Mouse (Mus musculus) NIH3T3 (cell line): ENCODE measurements at regions not wholly inside any gene's neighbourhood (a gene's known extent, or its start where the extent isn't known, plus 50 kb on each side); places are given as distances from the start of the nearest gene placed in this dataset.
A peak's percentile ranks its signal among the peaks of the same experiment; 100 is the strongest.

Experiments
- DNase-seq: peaks from one replicate; pipeline ENCODE4 v3.0.0-alpha.2; 2012; ENCODE audit warnings: low read depth

- DNase-seq = no peak
These were observed 337.9 kb upstream of the Eif4g2 start for GRCm38 (mm10) chr7:111420698-111421097.

GRCm38 (mm10) chr7:111417735-111418134, 334.9 kb upstream of the Eif4g2 start:
- no peak for DNase-seq

GRCm38 (mm10) chr7:111416061-111416460, 333.2 kb upstream of the Eif4g2 start:
- DNase-seq = no peak

GRCm38 (mm10) chr7:111413745-111414144, 330.9 kb upstream of the Eif4g2 start:
- no peak for DNase-seq

GRCm38 (mm10) chr7:111412957-111413356, 330.1 kb upstream of the Eif4g2 start:
- no peak for DNase-seq

- no peak for DNase-seq
These were observed 328.6 kb upstream of the Eif4g2 start for GRCm38 (mm10) chr7:111411386-111411960.

GRCm38 (mm10) chr7:111395972-111396371, 313.1 kb upstream of the Eif4g2 start:
- no peak for DNase-seq

GRCm38 (mm10) chr7:111395111-111395510, 312.3 kb upstream of the Eif4g2 start:
- no peak for DNase-seq

- no peak for DNase-seq
These were observed 311.0 kb upstream of the Eif4g2 start for GRCm38 (mm10) chr7:111393846-111394245.

- DNase-seq = no peak
These were observed 306.9 kb upstream of the Eif4g2 start for GRCm38 (mm10) chr7:111389690-111390089.

- no peak for DNase-seq
These were observed 291.7 kb upstream of the Eif4g2 start for GRCm38 (mm10) chr7:111374534-111374933.

GRCm38 (mm10) chr7:111373380-111374173, 290.7 kb upstream of the Eif4g2 start:
- no peak for DNase-seq

GRCm38 (mm10) chr7:111370421-111370887, 287.6 kb upstream of the Eif4g2 start:
- peak; percentile 86 for DNase-seq

- DNase-seq = peak; percentile 4
These were observed 285.6 kb upstream of the Eif4g2 start for GRCm38 (mm10) chr7:111368296-111369004.

GRCm38 (mm10) chr7:111366951-111367653, 284.3 kb upstream of the Eif4g2 start:
- DNase-seq = peak; percentile 88

- peak; percentile 59 for DNase-seq
These were observed 282.6 kb upstream of the Eif4g2 start for GRCm38 (mm10) chr7:111365384-111365783.

GRCm38 (mm10) chr7:111363206-111363605, 280.4 kb upstream of the Eif4g2 start:
- no peak for DNase-seq

GRCm38 (mm10) chr7:111362646-111363045, 279.8 kb upstream of the Eif4g2 start:
- no peak for DNase-seq

- peak; percentile 39 for DNase-seq
These were observed 272.3 kb upstream of the Eif4g2 start for GRCm38 (mm10) chr7:111355088-111355656.

GRCm38 (mm10) chr7:111354066-111354465, 271.2 kb upstream of the Eif4g2 start:
- DNase-seq = peak; percentile 90

- peak; percentile 60 for DNase-seq
These were observed 269.3 kb upstream of the Eif4g2 start for GRCm38 (mm10) chr7:111352176-111352575.

- DNase-seq = peak; percentile 32
These were observed 262.3 kb upstream of the Eif4g2 start for GRCm38 (mm10) chr7:111345117-111345516.
